Mouse (Mus musculus): Measurements from ENCODE around the gene Dzip1. TPM values are rescaled to one million over a fixed set of nuclear protein-coding genes. Genes with fewer than 3 reads are reported as not detected.

Dzip1 gene
- polyA plus RNA-seq, 1 experiment from 2014 or later, result 53.2 TPM

- 68% methylated on average over 4 of the region's 4 CpGs for WGBS
Measured at GRCm38 (mm10) chr14:118864905-118865304, 60.4 kb downstream of the Dzip1 start.

GRCm38 (mm10) chr14:118862253-118862652, 63.0 kb downstream of the Dzip1 start:
- WGBS, result 60% methylated on average over 7 of the region's 7 CpGs
- Histone ChIP-seq H3K4me2 (no peak overlapping the region), H3K27me3 (peaks cover 4% of the 10 kb centered on the region), H3K27ac (replicated peaks) (no peak overlapping the region), H3K36me3 (no peaks in the 10 kb centered on the region), H3K4me1 (replicated peaks) (peaks cover 13% of the 10 kb centered on the region; the same call in 1 of the 2 replicates), H3K9me3 (no peaks in the 10 kb centered on the region), H3K4me3 (no peak overlapping the region), H3K9ac (no peak overlapping the region)
- no peak for ATAC-seq (ENCODE audit: low read depth)

More at GRCm38 (mm10) chr14:118864905-118865304, 60.4 kb downstream of the Dzip1 start:
- Histone ChIP-seq H3K9ac (no peak overlapping the region), H3K4me2 (no peak overlapping the region), H3K27ac (replicated peaks) (no peak overlapping the region), H3K9me3 (no peaks in the 10 kb centered on the region), H3K4me1 (replicated peaks) (peaks cover 8% of the 10 kb centered on the region; the same call in 1 of the 2 replicates), H3K36me3 (no peaks in the 10 kb centered on the region), H3K27me3 (no peaks in the 10 kb centered on the region), H3K4me3 (no peak overlapping the region)
- no peak for ATAC-seq (ENCODE audit: low read depth)

GRCm38 (mm10) chr14:118858318-118858717, 66.9 kb downstream of the Dzip1 start:
- ATAC-seq (ENCODE audit: low read depth), result no peak
- H3K36me3 ChIP-seq, result no peaks in the 10 kb centered on the region
- WGBS, result 37% methylated on average over 6 of the region's 6 CpGs
- no peak overlapping the region for H3K9ac ChIP-seq
- H3K4me2 ChIP-seq, result no peak overlapping the region
- H3K27me3 ChIP-seq, result peaks cover 40% of the 10 kb centered on the region
- no peaks in the 10 kb centered on the region for H3K9me3 ChIP-seq
- H3K27ac ChIP-seq (replicated peaks), result no peak overlapping the region
- peaks cover 28% of the 10 kb centered on the region for H3K4me1 ChIP-seq (replicated peaks)
- no peak overlapping the region for H3K4me3 ChIP-seq

DNA sequence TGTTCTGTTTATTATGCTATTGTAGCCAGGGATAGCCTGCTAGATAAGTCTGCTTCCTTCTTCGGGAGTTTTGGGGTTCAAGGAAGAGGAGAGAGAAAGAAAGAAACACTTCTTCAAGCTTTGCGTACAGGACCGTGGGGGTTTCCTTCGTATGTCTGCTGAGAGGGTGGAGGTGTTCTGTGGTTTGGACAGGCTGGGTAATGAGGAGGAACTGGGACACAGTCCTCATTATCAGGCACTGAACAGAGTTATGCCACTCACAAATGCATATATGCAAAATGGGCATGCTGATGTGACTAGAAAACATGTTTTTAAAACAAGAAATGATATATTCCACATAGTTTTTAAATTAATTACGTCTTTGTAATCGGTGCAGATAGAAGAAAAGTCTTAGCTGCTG, 68.7 kb downstream of the Dzip1 start:
- Histone ChIP-seq H3K36me3 (no peaks in the 10 kb centered on the region), H3K4me3 (no peak overlapping the region), H3K4me2 (no peak overlapping the region), H3K9me3 (no peaks in the 10 kb centered on the region), H3K27me3 (peaks cover 48% of the 10 kb centered on the region), H3K4me1 (replicated peaks) (peaks cover 28% of the 10 kb centered on the region), H3K27ac (replicated peaks) (no peak overlapping the region), H3K9ac (no peak overlapping the region)
- WGBS, result 88% methylated on average over 6 of the region's 6 CpGs
- no peak for ATAC-seq (ENCODE audit: low read depth)

DNA sequence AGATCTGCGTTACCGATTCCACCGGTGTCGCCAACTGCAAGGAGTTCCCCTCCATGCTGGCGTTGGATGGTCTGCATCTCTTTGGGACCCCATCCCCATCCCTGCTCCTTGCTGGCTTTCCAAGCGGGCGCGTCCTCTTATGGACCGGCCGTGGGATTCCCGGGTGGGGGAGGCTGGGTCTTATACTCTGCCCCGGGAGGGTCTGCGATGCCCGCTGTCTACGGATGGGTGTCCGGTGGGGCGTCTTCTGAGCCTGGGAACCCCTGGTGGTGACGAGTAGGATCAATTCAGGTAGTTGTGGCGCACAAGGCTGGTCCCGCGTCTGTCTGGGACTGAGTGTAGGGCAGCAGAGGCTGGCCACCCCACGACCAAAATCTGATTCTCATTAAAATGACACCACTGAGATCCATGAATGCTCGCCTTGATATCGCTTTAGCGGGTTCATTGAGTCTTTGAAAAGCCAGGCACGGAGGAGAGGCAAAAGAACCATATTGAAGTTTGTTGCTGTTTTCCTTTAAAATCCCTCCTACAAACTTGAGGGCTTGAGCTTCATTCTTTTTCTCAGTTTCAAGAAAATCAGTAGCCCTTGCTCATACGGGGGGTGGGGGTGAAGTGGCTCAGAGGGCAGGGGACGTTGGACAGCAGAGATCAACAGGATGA, 70.0 kb downstream of the Dzip1 start:
- Histone ChIP-seq H3K9ac (peak overlapping the region; percentile 68), H3K27ac (replicated peaks) (no peak overlapping the region), H3K36me3 (no peaks in the 10 kb centered on the region), H3K4me3 (peak overlapping the region; percentile 49), H3K27me3 (peaks cover 48% of the 10 kb centered on the region), H3K9me3 (no peaks in the 10 kb centered on the region), H3K4me2 (peak overlapping the region; percentile 95), H3K4me1 (replicated peaks) (peaks cover 21% of the 10 kb centered on the region)
- peak; percentile 56; the same call in 1 of the 2 replicates for ATAC-seq (ENCODE audit: low read depth)
- WGBS, result 1% methylated on average over 28 of the region's 28 CpGs

- 1% methylated on average over 48 of the region's 48 CpGs for WGBS
- Histone ChIP-seq H3K4me1 (replicated peaks) (peaks cover 20% of the 10 kb centered on the region), H3K4me3 (peak overlapping the region; percentile 49), H3K4me2 (peak overlapping the region; percentile 95), H3K27me3 (peaks cover 48% of the 10 kb centered on the region), H3K9ac (peak overlapping the region; percentile 68), H3K9me3 (no peaks in the 10 kb centered on the region), H3K27ac (replicated peaks) (no peak overlapping the region), H3K36me3 (no peaks in the 10 kb centered on the region)
- ATAC-seq (ENCODE audit: low read depth), result peak; percentile 84
Measured at GRCm38 (mm10) chr14:118854371-118855114, 70.7 kb downstream of the Dzip1 start.

DNA sequence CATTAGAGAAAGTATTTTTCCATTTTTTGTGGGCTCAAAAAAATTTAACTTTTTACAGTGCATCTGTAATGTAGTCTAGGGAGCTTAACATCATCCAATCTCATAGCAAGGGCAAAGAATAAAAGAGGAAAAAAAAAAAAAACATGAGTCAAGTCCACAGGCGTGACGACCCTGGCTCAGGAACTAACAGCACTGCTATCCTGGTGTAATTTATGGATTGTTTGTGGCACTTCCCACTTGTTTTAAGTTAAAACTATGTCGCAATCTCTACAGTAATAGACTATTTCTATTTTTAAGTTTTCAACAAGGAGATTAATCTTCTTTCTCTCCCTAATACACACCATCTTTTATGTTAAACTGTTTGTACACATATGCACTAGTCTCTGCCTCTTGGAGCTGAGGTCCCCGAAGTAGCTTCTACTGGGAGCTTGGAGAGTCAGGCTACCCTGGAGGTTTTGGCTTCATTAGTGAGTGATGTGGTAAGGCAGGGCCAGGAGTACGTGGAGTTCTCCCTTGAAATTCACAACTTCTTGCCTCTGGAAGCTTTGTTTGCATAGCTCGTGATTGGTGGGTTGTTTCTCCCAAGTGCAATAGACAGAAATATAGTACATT, 73.7 kb downstream of the Dzip1 start:
- H3K4me3 ChIP-seq, result no peak overlapping the region
- peaks cover 38% of the 10 kb centered on the region for H3K27me3 ChIP-seq
- no peak overlapping the region for H3K4me2 ChIP-seq
- no peak overlapping the region for H3K27ac ChIP-seq (replicated peaks)
- no peak for ATAC-seq (ENCODE audit: low read depth)
- H3K4me1 ChIP-seq (replicated peaks), result peaks cover 16% of the 10 kb centered on the region
- 58% methylated on average over 6 of the region's 6 CpGs for WGBS
- no peaks in the 10 kb centered on the region for H3K36me3 ChIP-seq
- H3K9me3 ChIP-seq, result no peaks in the 10 kb centered on the region
- H3K9ac ChIP-seq, result no peak overlapping the region

DNA sequence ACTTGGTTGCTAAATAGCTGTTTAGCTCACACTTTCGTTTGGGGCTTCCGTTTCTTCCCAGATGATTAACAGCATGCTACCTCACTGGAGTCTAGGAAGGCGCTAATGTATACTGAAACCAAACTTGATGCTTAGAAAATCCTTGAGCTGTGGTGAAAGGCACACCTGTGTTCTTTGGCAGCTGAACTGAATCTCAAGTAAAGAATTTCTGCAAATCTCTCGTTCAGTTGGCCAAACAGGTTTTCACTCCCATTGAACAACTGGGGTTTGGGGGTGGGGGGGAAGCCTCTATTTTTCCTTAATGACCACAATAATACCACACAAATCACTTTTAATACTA, 74.6 kb downstream of the Dzip1 start:
- Histone ChIP-seq H3K36me3 (no peaks in the 10 kb centered on the region), H3K27ac (replicated peaks) (no peak overlapping the region), H3K27me3 (peaks cover 32% of the 10 kb centered on the region), H3K4me1 (replicated peaks) (peaks cover 16% of the 10 kb centered on the region), H3K9ac (no peak overlapping the region), H3K9me3 (no peaks in the 10 kb centered on the region), H3K4me3 (no peak overlapping the region), H3K4me2 (no peak overlapping the region)
- WGBS, result 69% methylated on average over 4 of the region's 4 CpGs
- no peak for ATAC-seq (ENCODE audit: low read depth)

- 83% methylated on average over 11 of the region's 11 CpGs for WGBS
- H3K27ac ChIP-seq (replicated peaks), result no peak overlapping the region
- H3K36me3 ChIP-seq, result no peaks in the 10 kb centered on the region
- H3K4me2 ChIP-seq, result no peak overlapping the region
- ATAC-seq (ENCODE audit: low read depth), result no peak
- peaks cover 11% of the 10 kb centered on the region for H3K4me1 ChIP-seq (replicated peaks)
- no peak overlapping the region for H3K9ac ChIP-seq
- no peaks in the 10 kb centered on the region for H3K9me3 ChIP-seq
- no peak overlapping the region for H3K4me3 ChIP-seq
- peaks cover 27% of the 10 kb centered on the region for H3K27me3 ChIP-seq
Measured at GRCm38 (mm10) chr14:118850011-118850695, 75.1 kb downstream of the Dzip1 start.

DNA sequence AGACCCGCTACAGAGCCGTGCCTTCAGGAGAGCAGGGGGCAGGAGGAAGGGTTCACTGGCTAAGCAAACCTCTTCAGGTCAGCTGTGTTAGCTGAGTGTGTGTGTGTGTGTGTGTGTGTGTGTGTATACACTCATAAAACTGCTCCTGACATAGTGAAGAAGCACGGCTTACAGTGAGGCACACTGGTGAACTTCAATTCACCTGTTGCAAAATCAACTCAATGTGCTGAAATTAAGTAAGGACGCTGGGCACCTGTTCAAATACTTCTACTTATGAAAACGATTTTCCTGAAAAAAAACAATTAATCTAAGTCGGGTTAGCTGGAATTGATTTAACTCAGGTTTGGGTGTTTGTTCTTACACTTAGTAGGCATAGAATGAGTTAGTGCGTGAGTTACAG, 77.1 kb downstream of the Dzip1 start:
- no peak for ATAC-seq (ENCODE audit: low read depth)

GRCm38 (mm10) chr14:118846834-118847233, 78.4 kb downstream of the Dzip1 start:
- WGBS, result 95% methylated on average over 10 of the region's 10 CpGs
- H3K36me3 ChIP-seq, result no peaks in the 10 kb centered on the region
- no peaks in the 10 kb centered on the region for H3K4me1 ChIP-seq (replicated peaks)
- no peaks in the 10 kb centered on the region for H3K27me3 ChIP-seq
- ATAC-seq (ENCODE audit: low read depth), result no peak
- H3K9ac ChIP-seq, result no peak overlapping the region
- H3K27ac ChIP-seq (replicated peaks), result no peak overlapping the region
- H3K4me3 ChIP-seq, result no peak overlapping the region
- H3K4me2 ChIP-seq, result no peak overlapping the region
- H3K9me3 ChIP-seq, result no peaks in the 10 kb centered on the region

More for the DNA sequence above, 77.1 kb downstream of the Dzip1 start:
- no peak overlapping the region for H3K4me2 ChIP-seq
- H3K27ac ChIP-seq (replicated peaks), result no peak overlapping the region
- H3K9ac ChIP-seq, result no peak overlapping the region
- H3K27me3 ChIP-seq, result peaks cover 7% of the 10 kb centered on the region
- 85% methylated on average over 7 of the region's 7 CpGs for WGBS
- H3K9me3 ChIP-seq, result no peaks in the 10 kb centered on the region
- H3K4me3 ChIP-seq, result no peak overlapping the region
- H3K4me1 ChIP-seq (replicated peaks), result no peaks in the 10 kb centered on the region
- no peaks in the 10 kb centered on the region for H3K36me3 ChIP-seq

DNA sequence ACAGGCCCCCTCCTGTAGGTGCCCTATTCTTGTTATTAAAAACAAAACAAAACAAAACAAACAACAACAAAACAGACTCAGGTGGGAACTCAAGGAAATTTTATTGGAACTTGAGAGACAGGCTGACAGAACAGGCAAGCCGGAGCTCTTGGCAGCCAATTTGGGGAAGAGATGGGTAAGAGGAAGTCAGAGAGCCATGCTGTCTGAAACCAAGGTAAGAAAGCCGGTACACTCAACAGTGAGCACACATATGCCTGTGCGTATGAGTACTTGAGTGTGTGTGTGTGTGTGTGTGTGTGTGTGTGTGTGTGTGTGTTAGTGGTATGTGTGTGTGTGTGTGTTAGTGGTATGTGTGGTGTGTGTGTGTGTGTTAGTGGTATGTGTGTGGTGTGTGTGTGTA, 82.9 kb downstream of the Dzip1 start:
- Histone ChIP-seq H3K27ac (replicated peaks) (no peak overlapping the region), H3K27me3 (no peaks in the 10 kb centered on the region), H3K9ac (no peak overlapping the region), H3K9me3 (no peaks in the 10 kb centered on the region), H3K4me2 (no peak overlapping the region), H3K4me3 (no peak overlapping the region), H3K4me1 (replicated peaks) (no peaks in the 10 kb centered on the region), H3K36me3 (no peaks in the 10 kb centered on the region)
- WGBS, result 85% methylated on average over 3 of the region's 3 CpGs
- ATAC-seq (ENCODE audit: low read depth), result no peak
